25 mouse cellular contexts compared by ENCODE assay signal in genomic region chr1:59414401-59415210, GRCm38 (mm10).
DNase-seq lines count a peak whose midpoint lies in the region; ATAC-seq and TF ChIP-seq lines count a peak whose summit lies in the region.
"Had no signal": no experiment of that assay in that cellular context is flagged by ENCODE, and none has a peak within 500 bp of the region (broad histone marks: within the 10 kb centered on the region; RNA-seq: fewer than 3 reads in every experiment).

No protein-coding gene starts in this region.

- no peak for ATAC-seq in forebrain, postnatal 0 days
- ATAC-seq in hindbrain, embryonic 11.5 days (ENCODE audit: low FRiP score): peak; percentile 80
- peak; percentile 79 for ATAC-seq in neural tube, embryonic 12.5 days (ENCODE audit: low FRiP score, low read depth)
- no peak for ATAC-seq in monocyte, adult 5-6 weeks (replicated peaks; ENCODE audit: insufficient number of reproducible peaks, low FRiP score, low TSS enrichment, poor library complexity, severe bottlenecking)
- ATAC-seq: lung, postnatal 0 days; midbrain, embryonic 15.5 days had no signal

- H3K9ac ChIP-seq in forebrain, postnatal 0 days: no peak overlapping the region
- no peak overlapping the region for H3K9ac ChIP-seq in hindbrain, embryonic 11.5 days (ENCODE audit: low read depth, low read length)
- H3K9ac ChIP-seq in neural tube, embryonic 12.5 days: no peak overlapping the region
- H3K9ac ChIP-seq: embryonic facial prominence, embryonic 13.5 days; heart, embryonic 13.5 days; midbrain, embryonic 15.5 days; stomach, embryonic 15.5 days had no signal

- H3K4me3 ChIP-seq in forebrain, embryonic 10.5 days: no peak overlapping the region
- H3K4me3 ChIP-seq in forebrain, postnatal 0 days (ENCODE audit: low read depth, low read length): no peak overlapping the region
- no peak overlapping the region for H3K4me3 ChIP-seq in hindbrain, embryonic 11.5 days (ENCODE audit: low read depth, low read length)
- H3K4me3 ChIP-seq in neural tube, embryonic 12.5 days: no peak overlapping the region
- H3K4me3 ChIP-seq: embryonic facial prominence, embryonic 13.5 days; heart, embryonic 13.5 days; left cerebral cortex, adult 2 months; midbrain, embryonic 15.5 days; stomach, embryonic 15.5 days had no signal

- H3K36me3 ChIP-seq in forebrain, embryonic 10.5 days (replicated peaks): no peaks in the 10 kb centered on the region
- H3K36me3 ChIP-seq in forebrain, postnatal 0 days (ENCODE audit: insufficient read depth): no peaks in the 10 kb centered on the region
- no peaks in the 10 kb centered on the region for H3K36me3 ChIP-seq in hindbrain, embryonic 11.5 days (ENCODE audit: control insufficient read depth, insufficient read depth, low read length)
- H3K36me3 ChIP-seq in neural tube, embryonic 12.5 days: no peaks in the 10 kb centered on the region
- H3K36me3 ChIP-seq: embryonic facial prominence, embryonic 13.5 days; heart, embryonic 13.5 days; midbrain, embryonic 15.5 days; stomach, embryonic 15.5 days had no signal

- peaks cover 48% of the 10 kb centered on the region for H3K4me1 ChIP-seq in forebrain, embryonic 10.5 days
- H3K4me1 ChIP-seq in forebrain, postnatal 0 days (ENCODE audit: insufficient read depth): no peaks in the 10 kb centered on the region; the same call in 1 of the 2 replicates
- H3K4me1 ChIP-seq in hindbrain, embryonic 11.5 days (replicated peaks; ENCODE audit: control insufficient read depth, insufficient read depth, low read length): peaks cover 2% of the 10 kb centered on the region; the same call in 1 of the 2 replicates
- peaks cover 13% of the 10 kb centered on the region; the same call in 1 of the 2 replicates for H3K4me1 ChIP-seq in neural tube, embryonic 12.5 days
- H3K4me1 ChIP-seq: midbrain, embryonic 15.5 days; stomach, embryonic 15.5 days had no signal

- H3K4me2 ChIP-seq in forebrain, postnatal 0 days (ENCODE audit: low read depth): no peak overlapping the region
- no peak overlapping the region for H3K4me2 ChIP-seq in hindbrain, embryonic 11.5 days (replicated peaks; ENCODE audit: low read depth, low read length)
- no peak overlapping the region for H3K4me2 ChIP-seq in neural tube, embryonic 12.5 days (replicated peaks)
- H3K4me2 ChIP-seq: embryonic facial prominence, embryonic 13.5 days; heart, embryonic 13.5 days; midbrain, embryonic 15.5 days; stomach, embryonic 15.5 days had no signal

- no peaks in the 10 kb centered on the region for H3K27me3 ChIP-seq in forebrain, embryonic 10.5 days (ENCODE audit: poor library complexity, severe bottlenecking)
- no peaks in the 10 kb centered on the region for H3K27me3 ChIP-seq in forebrain, postnatal 0 days (ENCODE audit: insufficient read depth, low read length)
- no peaks in the 10 kb centered on the region for H3K27me3 ChIP-seq in hindbrain, embryonic 11.5 days (ENCODE audit: control insufficient read depth, insufficient read depth, low read length)
- H3K27me3 ChIP-seq in neural tube, embryonic 12.5 days (replicated peaks): no peaks in the 10 kb centered on the region
- H3K27me3 ChIP-seq: embryonic facial prominence, embryonic 13.5 days; midbrain, embryonic 15.5 days; stomach, embryonic 15.5 days had no signal

- H3K27ac ChIP-seq in forebrain, embryonic 10.5 days: peak overlapping the region; percentile 76
- H3K27ac ChIP-seq in forebrain, postnatal 0 days (ENCODE audit: low read depth, low read length): no peak overlapping the region
- peak overlapping the region; percentile 56 for H3K27ac ChIP-seq in hindbrain, embryonic 11.5 days (ENCODE audit: low read depth, low read length)
- H3K27ac ChIP-seq in neural tube, embryonic 12.5 days: no peak overlapping the region
- H3K27ac ChIP-seq: embryonic facial prominence, embryonic 13.5 days; heart, embryonic 13.5 days; left cerebral cortex, adult 2 months; midbrain, embryonic 15.5 days; stomach, embryonic 15.5 days had no signal

- DNase-seq in forebrain, embryonic 10.5 days (ENCODE audit: extremely low spot score, low spot score): no peak
- DNase-seq in forebrain, postnatal 0 days: no peak
- peak; percentile 62 for DNase-seq in MEL-GATA-1-ER (ENCODE audit: extremely low read depth, low read depth)
- DNase-seq in hindbrain, embryonic 11.5 days (ENCODE audit: low spot score): no peak
- DNase-seq in MN1 (ENCODE audit: low spot score): no peak
- DNase-seq: adrenal gland, postnatal 10 days; cerebellum, adult 18-20 months; cerebellum, postnatal 25 days; gastrocnemius, postnatal 14 days; heart, adult 18-20 months; kidney, adult 9 months; kidney, postnatal 36 days; layer of hippocampus, adult 9-11 months; left cerebral cortex, postnatal 4 days; liver; right cerebral cortex, postnatal 25 days; thymus, adult 18-20 months had no signal

- no peaks in the 10 kb centered on the region for H3K9me3 ChIP-seq in forebrain, embryonic 10.5 days
- no peaks in the 10 kb centered on the region for H3K9me3 ChIP-seq in forebrain, postnatal 0 days (ENCODE audit: low read length)
- H3K9me3 ChIP-seq in hindbrain, embryonic 11.5 days (ENCODE audit: control insufficient read depth, low read length): no peaks in the 10 kb centered on the region
- H3K9me3 ChIP-seq in neural tube, embryonic 12.5 days: no peaks in the 10 kb centered on the region
- H3K9me3 ChIP-seq: embryonic facial prominence, embryonic 13.5 days; heart, embryonic 13.5 days; midbrain, embryonic 15.5 days; stomach, embryonic 15.5 days had no signal

- no peak for TF ChIP-seq CTCF in forebrain, postnatal 0 days (IDR thresholded peaks at IDR 0.05; ENCODE audit: low read depth)

- 55% methylated on average over 13 of the region's 13 CpGs for WGBS in forebrain, embryonic 10.5 days
- WGBS in forebrain, postnatal 0 days: 52% methylated on average over 13 of the region's 13 CpGs
- 36% methylated on average over 13 of the region's 13 CpGs for WGBS in hindbrain, embryonic 11.5 days
- WGBS in neural tube, embryonic 12.5 days: 23% methylated on average over 13 of the region's 13 CpGs

Comparison
In these comparisons a context has a peak if more than half of its experiments do, and no peak if none do; other contexts are left out.
1. H3K27ac ChIP-seq: peak in forebrain, embryonic 10.5 days (single experiment) and hindbrain, embryonic 11.5 days (single experiment); none in forebrain, postnatal 0 days (single experiment) and neural tube, embryonic 12.5 days (single experiment).
2. ATAC-seq: peak in hindbrain, embryonic 11.5 days (single experiment) and neural tube, embryonic 12.5 days (single experiment); none in forebrain, postnatal 0 days (single experiment) and monocyte, adult 5-6 weeks (single experiment).